12 mouse cellular contexts compared by ENCODE assay signal in the genomic region with DNA sequence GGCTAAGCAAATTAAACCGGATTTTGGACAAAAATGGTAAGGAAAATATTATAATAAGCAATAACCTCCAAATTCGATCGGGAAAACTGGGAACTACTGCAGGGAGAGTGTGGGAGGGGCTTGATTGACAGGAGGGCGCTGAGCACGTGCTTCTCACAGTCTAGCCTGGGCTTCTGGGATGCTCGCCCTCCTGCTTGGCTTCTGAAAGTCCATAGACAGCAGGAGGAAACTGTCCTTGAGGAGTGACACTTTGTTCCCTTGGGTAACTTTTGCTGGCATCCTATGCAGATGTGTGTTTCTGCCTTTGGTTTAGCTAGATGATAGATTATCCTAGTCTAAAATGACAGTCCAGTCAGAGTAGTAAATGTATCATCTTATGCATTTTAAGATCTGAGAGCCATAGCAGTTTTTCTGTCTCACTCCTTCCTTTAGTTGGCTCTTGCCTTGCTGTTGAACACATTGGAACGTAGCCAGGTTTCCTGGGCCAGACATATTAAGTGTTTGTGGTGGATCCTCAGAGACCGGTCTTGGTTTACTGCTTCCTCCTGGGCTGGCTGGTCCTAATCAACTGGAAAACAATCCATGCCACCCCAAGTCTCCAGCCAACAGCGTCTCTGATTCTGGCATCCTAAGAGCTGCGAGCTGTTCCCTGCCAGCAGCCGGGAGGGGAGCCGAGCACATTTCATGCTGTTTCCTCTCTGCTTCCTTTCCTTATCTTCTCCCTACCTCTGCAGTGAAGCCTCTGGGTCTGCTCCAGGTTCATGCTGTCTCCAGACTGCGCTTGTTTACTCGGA. TPM values are rescaled to one million over a fixed set of nuclear protein-coding genes. Genes with fewer than 3 reads are reported as not detected.
DNase-seq lines count a peak whose midpoint lies in the region; ATAC-seq and TF ChIP-seq lines count a peak whose summit lies in the region.
"Had no signal": no experiment of that assay in that cellular context is flagged by ENCODE, and none has a peak within 500 bp of the region (broad histone marks: within the 10 kb centered on the region; RNA-seq: fewer than 3 reads in every experiment).

No protein-coding gene starts in this region.

- TF ChIP-seq EP300 in heart, adult 2 months (IDR thresholded peaks at IDR 0.05; ENCODE audit: insufficient read depth, low read depth, low read length), result no peak

- no peak overlapping the region for H3K4me3 ChIP-seq in heart, adult 2 months
- H3K4me3 ChIP-seq in left cerebral cortex, adult 2 months, result no peak overlapping the region
- H3K4me3 ChIP-seq: embryonic facial prominence, embryonic 12.5 days; heart, embryonic 13.5 days; layer of hippocampus, adult 2 months; liver, embryonic 13.5 days had no signal

- H3K9ac ChIP-seq in heart, adult 2 months (ENCODE audit: low read depth, low read length), result no peak overlapping the region
- H3K9ac ChIP-seq: embryonic facial prominence, embryonic 12.5 days; heart, embryonic 13.5 days; liver, embryonic 13.5 days had no signal

- ATAC-seq in granulocyte monocyte progenitor cell, adult 5-6 weeks (replicated peaks; ENCODE audit: poor library complexity, severe bottlenecking), result no peak

- no peaks in the 10 kb centered on the region for H3K4me1 ChIP-seq in heart, adult 2 months (ENCODE audit: control insufficient read depth, insufficient read depth, low read length)
- H3K4me1 ChIP-seq: embryonic facial prominence, embryonic 12.5 days; liver, embryonic 13.5 days had no signal

- no peak for TF ChIP-seq CTCF in heart, adult 2 months (IDR thresholded peaks at IDR 0.05)
- no peak for TF ChIP-seq CTCF in left cerebral cortex, adult 2 months (IDR thresholded peaks at IDR 0.05)

- no peaks in the 10 kb centered on the region for H3K36me3 ChIP-seq in heart, adult 2 months (ENCODE audit: control insufficient read depth, insufficient read depth, low read length)
- H3K36me3 ChIP-seq: embryonic facial prominence, embryonic 12.5 days; heart, embryonic 13.5 days; liver, embryonic 13.5 days had no signal

- H3K79me2 ChIP-seq in heart, adult 2 months (replicated peaks; ENCODE audit: control insufficient read depth, insufficient read depth, low read length), result no peaks in the 10 kb centered on the region

- no peaks in the 10 kb centered on the region for H3K27me3 ChIP-seq in heart, adult 2 months (ENCODE audit: control insufficient read depth, insufficient read depth, low read length)
- H3K27me3 ChIP-seq: embryonic facial prominence, embryonic 12.5 days; liver, embryonic 13.5 days had no signal

- intact Hi-C loops in heart, postnatal 25 days (cut with DNase I), result no loop called here
- intact Hi-C loops in heart, adult 2 months (cut with DNase I), result no loop called here
- intact Hi-C loops in left cerebral cortex, adult 2 months (cut with DNase I), result no loop called here

- 33% methylated on average over 14 of the region's 14 CpGs for WGBS in heart, adult 2 months

- no peak overlapping the region for H3K27ac ChIP-seq in heart, adult 2 months
- no peak overlapping the region for H3K27ac ChIP-seq in left cerebral cortex, adult 2 months
- H3K27ac ChIP-seq: embryonic facial prominence, embryonic 12.5 days; heart, embryonic 13.5 days; layer of hippocampus, adult 2 months; liver, embryonic 13.5 days had no signal

- TF ChIP-seq POLR2A in heart, adult 2 months (IDR thresholded peaks at IDR 0.05; ENCODE audit: insufficient read depth, low read depth, low read length), result no peak

- peak; percentile 2 for DNase-seq in heart, postnatal 25 days (ENCODE audit: low spot score)
- no peak for DNase-seq in heart, adult 2 months
- peak; percentile 4 for DNase-seq in ovary, postnatal 14 days (ENCODE audit: low spot score)
- DNase-seq in ovary, postnatal 10 days (ENCODE audit: low spot score), result no peak
- DNase-seq in cerebellum, postnatal 36 days, result peak; percentile 47 to 50
- DNase-seq in left cerebral cortex, adult 2 months (ENCODE audit: extremely low spot score in 1 of 2, low spot score in 2 of 2), result no peak
- DNase-seq: liver, embryonic 13.5 days; thymus, adult 2 months had no signal

RNA-seq across cellular contexts. Expression of a gene that starts 8.1 kb away (rescaled TPM):
- total RNA-seq in heart, postnatal 25 days (2021), result 1 to 10 TPM; 3.4 to 3.6 TPM
- 1 to 10 TPM; 2.0 to 4.5 TPM for total RNA-seq in heart, adult 2 months (2021)
- polyA plus RNA-seq in heart, adult 2 months (2012; rRNA removed), result 0.06 and 0.09 TPM in 2 replicates
- not detected in 2 replicates for total RNA-seq in granulocyte monocyte progenitor cell, adult 5-6 weeks (2014; fragmentation: Nextera tagmentation)
- total RNA-seq in granulocyte monocyte progenitor cell, adult 5-6 weeks (2017), result not detected in 2 replicates
- total RNA-seq in left cerebral cortex, adult 2 months (2021), result 1 to 10 TPM; 4.3 to 5.2 TPM
- polyA plus RNA-seq: heart, embryonic 13.5 days; liver, embryonic 13.5 days had no signal

Comparison
In these comparisons a context has a peak if more than half of its experiments do, and no peak if none do; other contexts are left out.
1. DNase-seq: peak in heart, postnatal 25 days (single experiment), ovary, postnatal 14 days (single experiment) and cerebellum, postnatal 36 days (2 of 2); none in heart, adult 2 months (0 of 2), ovary, postnatal 10 days (single experiment) and left cerebral cortex, adult 2 months (0 of 2).